Mouse (Mus musculus) cerebellum, adult 2 months (tissue): Measurements from ENCODE around the gene Btbd10. TPM values are rescaled to one million over a fixed set of nuclear protein-coding genes. Genes with fewer than 3 reads are reported as not detected.
A peak's percentile ranks its signal among the peaks of the same experiment; 100 is the strongest.

ENCODE experiments used
- DNase-seq, 2 experiments: peaks; one replicate each; pipeline ENCODE4 v3.0.0; 2021
- H3K27ac ChIP-seq: fragments of 200-500 bp; 2 replicates; pipeline ENCODE4 v1.5.1; 2012; ENCODE audit warnings: low read length, control low read depth, inconsistent platforms; ENCODE audit not compliant: insufficient read depth
- H3K27me3 ChIP-seq: fragments of 200-500 bp; 2 replicates; pipeline ENCODE4 v1.6.1; 2012; ENCODE audit warnings: inconsistent platforms, mild to moderate bottlenecking, low read length, moderate library complexity; ENCODE audit not compliant: control insufficient read depth, insufficient read depth
- H3K4me1 ChIP-seq: fragments of 200-500 bp; 2 replicates; pipeline ENCODE4 v1.6.1; 2011; ENCODE audit warnings: low read length; ENCODE audit not compliant: control insufficient read depth, insufficient read depth
- H3K4me3 ChIP-seq: fragments of 200-500 bp; replicated peaks from 2 replicates; pipeline ENCODE3; 2011; ENCODE audit warnings: mild to moderate bottlenecking, low read depth, low read length, control low read depth; ENCODE audit not compliant: insufficient read depth
- CTCF ChIP-seq: fragments of 200-500 bp; IDR thresholded peaks from 2 replicates; pipeline ENCODE4 v1.5.1; 2011; ENCODE audit warnings: low read depth, mild to moderate bottlenecking, control low read depth, low read length, moderate library complexity, borderline replicate concordance; ENCODE audit not compliant: insufficient read depth
- POLR2A ChIP-seq: fragments of 200-500 bp; IDR thresholded peaks from 2 replicates; pipeline ENCODE4 v1.6.1; 2011; ENCODE audit warnings: low read length, control low read depth, borderline replicate concordance; ENCODE audit not compliant: insufficient read depth
- WGBS: fragments of 180-500 bp; shearing (Covaris S2); methylation state at CpG from one replicate; pipeline ENCODE4 v1.1.7; 2018; 5-methylcytosine and 5-hydroxymethylcytosine counted together
- polyA plus RNA-seq: library from polyadenylated mRNA; depleted of rRNA; stranded (reverse); fragments of >200 nt; gene quantifications from 2 replicates; pipeline ENCODE4 v1.2.3, GENCODE M21; 2012; rRNA removed

The Btbd10 gene
- polyA plus RNA-seq, 1 experiment, result 52.9 TPM

GRCm38 (mm10) chr7:113270551-113270950 is 98.6 kb downstream of the Btbd10 start:
- H3K27ac ChIP-seq, result peak overlapping the region; percentile 51

GRCm38 (mm10) chr7:113269921-113270320 is 99.3 kb downstream of the Btbd10 start:
- Histone ChIP-seq H3K4me1 (peaks cover 47% of the 10 kb centered on the region), H3K4me3 (no peak overlapping the region), H3K27ac (no peak overlapping the region; the same call in 1 of the 2 replicates), H3K27me3 (no peaks in the 10 kb centered on the region)
- no peak for TF ChIP-seq POLR2A
- no peak for TF ChIP-seq CTCF
- DNase-seq, result peak; percentile 68 to 78
- 6% methylated on average over 3 of the region's 3 CpGs for WGBS

More at GRCm38 (mm10) chr7:113270551-113270950, 98.6 kb downstream of the Btbd10 start:
- 1% methylated on average over 10 of the region's 10 CpGs for WGBS
- H3K27me3 ChIP-seq, result no peaks in the 10 kb centered on the region
- H3K4me1 ChIP-seq, result peaks cover 47% of the 10 kb centered on the region
- TF ChIP-seq CTCF (0 out of 2 replicates have a peak, but pooled peaks have one; percentile 7), POLR2A (no peak)
- DNase-seq, result peak; percentile 97 to 98
- H3K4me3 ChIP-seq, result peak overlapping the region; percentile 3

- peaks cover 47% of the 10 kb centered on the region for H3K4me1 ChIP-seq
- no peak for TF ChIP-seq POLR2A
- no peak for TF ChIP-seq CTCF
- H3K27ac ChIP-seq, result no peak overlapping the region
- H3K4me3 ChIP-seq, result no peak overlapping the region
- no peaks in the 10 kb centered on the region for H3K27me3 ChIP-seq
- DNase-seq, result no peak
These were observed 100.1 kb downstream of the Btbd10 start for GRCm38 (mm10) chr7:113269081-113269480.

- DNase-seq, result peak; percentile 68 to 82
- TF ChIP-seq POLR2A (no peak), CTCF (peak; percentile 87)
- peaks cover 42% of the 10 kb centered on the region for H3K4me1 ChIP-seq
- 77% methylated on average over 9 of the region's 9 CpGs for WGBS
- no peak overlapping the region for H3K27ac ChIP-seq
- H3K27me3 ChIP-seq, result no peaks in the 10 kb centered on the region
- no peak overlapping the region for H3K4me3 ChIP-seq
These were observed 100.9 kb downstream of the Btbd10 start for GRCm38 (mm10) chr7:113268287-113268686.

Other genes with a start within 250 kb of the Btbd10 start
- 28.4 and 34.8 TPM in 2 replicates for gene Arntl, start 161.9 kb downstream of the Btbd10 start, polyA plus RNA-seq
- gene Pth, start 19.2 kb upstream of the Btbd10 start, polyA plus RNA-seq, result not detected in 2 replicates
- 61.2 and 61.7 TPM in 2 replicates for gene Far1, start 144.4 kb upstream of the Btbd10 start, polyA plus RNA-seq